Mouse (Mus musculus) B cell, adult (primary cell): ENCODE results near the gene Use1. TPM values are rescaled to one million over a fixed set of nuclear protein-coding genes. Genes with fewer than 3 reads are reported as not detected.

Experiments used
- total RNA-seq: library from RNA; stranded (reverse); gene quantifications from 4 replicates; pipeline ENCODE4 v1.2.4, GENCODE M21; 2023; ENCODE audit not compliant: inconsistent age

Use1 gene
- total RNA-seq = 265 to 295 TPM (median 283 TPM) in 4 replicates

DNA sequence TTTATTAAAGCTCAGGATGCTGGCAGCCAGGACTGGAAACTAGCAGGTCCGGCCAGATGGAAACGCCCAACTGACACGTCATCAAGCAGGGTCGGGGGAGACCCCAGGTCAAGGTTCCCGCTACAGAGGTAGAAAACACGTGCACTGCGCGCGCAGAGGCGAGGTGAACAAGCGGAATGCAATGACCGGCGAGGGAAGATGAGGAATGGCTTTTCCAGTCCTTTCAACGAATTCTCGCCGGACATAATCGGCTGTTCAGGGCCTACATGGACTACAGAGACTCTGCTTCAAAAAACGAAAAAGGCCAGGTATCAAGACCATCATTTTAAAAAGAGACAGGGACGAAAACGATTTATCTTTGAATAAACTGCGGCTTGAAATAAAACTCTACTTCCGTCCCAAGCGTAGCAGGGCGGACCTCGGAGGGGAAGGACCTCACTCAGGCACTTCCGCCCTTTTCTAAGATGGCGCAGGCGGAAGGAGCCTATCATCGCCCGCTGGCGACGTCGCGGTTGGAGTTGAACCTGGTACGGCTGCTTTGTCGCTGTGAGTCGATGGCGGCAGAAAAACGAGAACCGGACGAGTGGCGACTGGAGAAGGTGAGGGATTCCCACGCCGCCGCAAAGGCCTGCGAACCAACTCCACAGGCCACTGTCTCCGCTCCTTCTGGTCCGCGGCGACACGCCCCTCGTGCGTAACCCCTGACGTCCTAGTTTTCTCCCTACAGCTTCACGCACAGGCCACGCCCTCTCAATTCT is at the start of gene Use1:
TSS of gene Use1 (plus strand) at position 78 of the 758 bp plus-strand sequence.

GRCm38 (mm10) chr8:71371236-71371848 is 4.7 kb downstream of the Use1 start, which contains the start of gene Ocel1:
Gene Ocel1, plus strand, starts transcription at chr8:71371298.

GRCm38 (mm10) chr8:71381421-71381970 is 14.8 kb downstream of the Use1 start, which contains the start of gene Nr2f6:
Gene Nr2f6, minus strand, starts transcription at chr8:71381960.

DNA sequence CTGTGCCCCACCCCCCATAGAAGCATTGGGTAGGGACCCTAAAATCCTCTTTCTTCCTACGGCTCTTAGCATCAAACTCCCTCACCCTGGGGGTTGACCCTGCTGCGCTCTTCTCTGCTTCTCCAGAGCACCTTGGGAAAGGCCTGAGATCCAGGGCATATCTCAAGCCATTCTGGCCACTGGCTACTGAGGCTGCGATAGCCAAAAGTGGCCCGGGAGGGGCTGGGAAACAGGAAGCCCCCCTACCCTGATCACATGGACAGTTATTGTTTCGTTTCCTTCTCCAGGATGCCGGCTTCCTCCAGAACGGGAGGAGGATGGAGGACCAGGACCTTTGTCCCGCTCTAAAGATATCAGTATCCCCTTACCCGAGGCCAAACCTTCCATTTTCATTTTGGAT is 29.0 kb downstream of the Use1 start, which contains the start of gene Ushbp1:
TSS of gene Ushbp1 (minus strand) at position 174 of the 400 bp plus-strand sequence.

DNA sequence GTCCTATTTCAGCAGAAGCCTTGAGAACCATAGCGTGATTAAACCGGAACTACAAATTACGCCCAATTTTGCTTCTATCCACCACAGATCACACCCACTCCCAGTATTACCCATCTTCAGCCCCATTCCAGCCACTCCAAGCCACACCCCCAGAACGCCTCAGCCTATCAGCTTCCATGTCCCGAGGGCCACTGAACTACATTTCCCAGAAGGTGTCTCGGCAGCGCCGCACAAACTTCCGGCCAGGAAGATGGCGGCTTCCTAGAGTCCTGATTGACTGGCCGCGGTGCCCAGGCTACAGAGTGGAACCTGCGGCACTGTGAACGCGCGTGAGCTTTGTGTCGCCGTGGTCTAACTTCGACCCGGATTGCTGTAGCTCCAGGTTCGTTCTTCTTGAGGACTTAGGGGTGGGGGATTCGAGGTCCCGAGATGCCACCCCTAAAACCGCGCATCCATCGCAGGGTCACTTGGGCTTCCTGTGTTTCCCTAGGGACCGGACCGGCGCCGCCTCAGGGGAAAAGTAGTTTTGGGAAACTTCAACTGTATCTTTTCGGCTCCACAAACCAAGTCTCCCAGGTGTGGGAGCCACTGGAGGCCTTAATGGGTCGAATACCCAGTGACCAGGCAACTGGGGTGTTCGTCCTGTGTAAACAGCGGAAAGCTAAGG is 30.1 kb downstream of the Use1 start, which contains the start of gene Babam1:
TSS of gene Babam1 (plus strand) at position 223 of the 667 bp plus-strand sequence.

GRCm38 (mm10) chr8:71405401-71406098 is 38.9 kb downstream of the Use1 start, which contains the start of gene Ankle1:
Gene Ankle1, plus strand, starts transcription at chr8:71406010.

Other genes starting within 250 kb of the Use1 start
- gene Myo9b, start 94.1 kb upstream of the Use1 start, total RNA-seq = 103 to 113 TPM (median 109 TPM) in 4 replicates
- 19.6 to 34.0 TPM (median 26.1 TPM) in 4 replicates for gene Haus8, start 93.9 kb upstream of the Use1 start, total RNA-seq
- 21.2 to 27.1 TPM (median 23.5 TPM) in 4 replicates for gene Ocel1, start 4.5 kb downstream of the Use1 start, total RNA-seq
- 10.3 to 12.4 TPM (median 11.7 TPM) in 4 replicates for gene Nr2f6, start 15.1 kb downstream of the Use1 start, total RNA-seq
- not detected in 4 replicates for gene Ushbp1, start 29.0 kb downstream of the Use1 start, total RNA-seq
- 93.2 to 107 TPM (median 93.8 TPM) in 4 replicates for gene Babam1, start 30.0 kb downstream of the Use1 start, total RNA-seq
- 0.51 to 1.4 TPM (median 0.61 TPM) in 4 replicates for gene Ankle1, start 39.2 kb downstream of the Use1 start, total RNA-seq
- 11.1 to 13.1 TPM (median 12.5 TPM) in 4 replicates for gene Abhd8, start 96.8 kb downstream of the Use1 start, total RNA-seq
- 34.7 to 38.7 TPM (median 35.8 TPM) in 4 replicates for gene Mrpl34, start 98.1 kb downstream of the Use1 start, total RNA-seq
- 99.3 to 111 TPM (median 106 TPM) in 4 replicates for gene Dda1, start 102.4 kb downstream of the Use1 start, total RNA-seq
- gene Ano8, start 119.1 kb downstream of the Use1 start, total RNA-seq = 12.1 to 14.8 TPM (median 13.7 TPM) in 4 replicates
- 17.1 to 21.2 TPM (median 18.4 TPM) in 4 replicates for gene Gtpbp3, start 121.3 kb downstream of the Use1 start, total RNA-seq
- gene Plvap, start 144.9 kb downstream of the Use1 start, total RNA-seq = 0.45 TPM in 1 of 4 replicates, not detected in the others
- gene Ccdc194, start 158.9 kb downstream of the Use1 start, total RNA-seq = not detected in 4 replicates
- 23.8 to 37.9 TPM (median 34.7 TPM) in 4 replicates for gene Bst2, start 170.6 kb downstream of the Use1 start, total RNA-seq
- 36.5 to 54.6 TPM (median 44.8 TPM) in 4 replicates for gene Mvb12a, start 176.1 kb downstream of the Use1 start, total RNA-seq
- gene Tmem221, start 192.0 kb downstream of the Use1 start, total RNA-seq = 0.33 TPM in 1 of 4 replicates, not detected in the others
- gene Nxnl1, start 199.8 kb downstream of the Use1 start, total RNA-seq = not detected in 4 replicates
- 8.2 to 9.1 TPM (median 8.7 TPM) in 4 replicates for gene Slc27a1, start 202.0 kb downstream of the Use1 start, total RNA-seq
- 99.2 to 122 TPM (median 101 TPM) in 4 replicates for gene Pgls, start 225.3 kb downstream of the Use1 start, total RNA-seq
- 115 to 183 TPM (median 158 TPM) in 4 replicates for gene Fam129c, start 230.8 kb downstream of the Use1 start, total RNA-seq
- gene Colgalt1, start 244.2 kb downstream of the Use1 start, total RNA-seq = 104 to 126 TPM (median 116 TPM) in 4 replicates